Mouse (Mus musculus) megakaryocyte progenitor cell, adult 5-6 weeks (primary cell): ENCODE measurements at regions not wholly inside any gene's neighbourhood (a gene's known extent, or its start where the extent isn't known, plus 50 kb on each side); places are given as distances from the start of the nearest gene placed in this dataset.
A peak's percentile ranks its signal among the peaks of the same experiment; 100 is the strongest.

ENCODE experiments used
- ATAC-seq: replicated peaks from 2 replicates; pipeline ENCODE4 v1.8.0; 2016; ENCODE audit warnings: mild to moderate bottlenecking, moderate TSS enrichment, inconsistent platforms; ENCODE audit not compliant: poor library complexity

DNA sequence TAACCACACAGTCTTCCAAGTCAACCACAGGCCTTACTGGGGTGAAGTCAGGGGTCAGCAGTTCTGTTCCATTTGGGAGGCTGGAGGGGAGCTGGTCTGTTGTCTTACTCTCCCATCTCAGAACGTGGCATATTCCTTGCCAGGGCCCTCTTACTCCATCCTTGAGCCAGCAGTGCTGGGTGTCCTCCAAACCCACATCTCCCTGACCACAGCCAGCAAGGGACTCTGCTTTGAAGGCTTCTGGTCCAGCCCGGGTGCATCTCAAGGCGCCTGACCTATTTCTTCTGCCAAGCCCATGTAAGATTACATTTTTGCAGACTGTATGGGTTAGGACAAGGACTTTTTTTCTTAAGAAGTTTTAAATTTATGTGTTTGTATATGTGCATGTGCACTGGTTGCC, 100.1 kb upstream of the Klf14 start:
- no peak for ATAC-seq

DNA sequence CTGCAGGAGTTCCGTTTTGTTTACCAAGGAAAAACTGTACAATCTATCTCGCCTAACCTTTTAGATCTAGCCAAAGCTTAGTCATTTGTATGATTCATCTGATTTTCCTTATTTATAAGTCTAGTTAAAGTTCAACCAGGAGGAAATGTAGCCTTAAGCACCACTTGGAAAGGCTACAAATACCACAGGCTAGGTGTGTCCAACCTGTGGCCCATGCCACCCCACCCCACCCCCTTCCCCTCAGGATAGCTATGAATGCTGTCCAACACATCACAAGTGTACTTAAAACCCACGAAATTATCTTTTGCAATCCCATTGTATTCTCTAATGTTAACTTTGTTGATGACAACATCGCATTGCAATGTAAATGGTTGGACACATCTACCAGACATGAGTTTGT, 102.9 kb upstream of the Klf14 start:
- ATAC-seq: no peak

GRCm38 (mm10) chr6:31065419-31065818, 106.5 kb upstream of the Klf14 start:
- peak; percentile 97 for ATAC-seq

DNA sequence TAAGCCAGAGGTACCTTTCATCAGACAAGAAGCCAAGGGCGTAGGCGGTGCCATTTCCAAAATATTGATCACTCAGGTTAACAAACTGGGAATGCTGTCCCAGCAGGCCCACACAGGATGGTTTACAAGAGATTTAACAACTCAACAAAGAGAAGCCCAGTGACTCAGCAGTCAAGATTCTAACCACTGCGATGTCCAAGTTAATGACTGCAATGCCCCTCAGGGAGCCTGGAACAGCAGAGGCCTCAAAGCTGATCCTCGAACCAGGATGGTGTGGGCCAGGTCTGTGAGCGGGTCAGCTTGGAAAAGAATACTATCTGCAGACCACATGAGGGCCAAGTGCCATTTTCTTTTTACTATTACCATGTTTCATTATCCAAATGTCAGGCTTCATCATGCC, 108.0 kb upstream of the Klf14 start:
- no peak for ATAC-seq

DNA sequence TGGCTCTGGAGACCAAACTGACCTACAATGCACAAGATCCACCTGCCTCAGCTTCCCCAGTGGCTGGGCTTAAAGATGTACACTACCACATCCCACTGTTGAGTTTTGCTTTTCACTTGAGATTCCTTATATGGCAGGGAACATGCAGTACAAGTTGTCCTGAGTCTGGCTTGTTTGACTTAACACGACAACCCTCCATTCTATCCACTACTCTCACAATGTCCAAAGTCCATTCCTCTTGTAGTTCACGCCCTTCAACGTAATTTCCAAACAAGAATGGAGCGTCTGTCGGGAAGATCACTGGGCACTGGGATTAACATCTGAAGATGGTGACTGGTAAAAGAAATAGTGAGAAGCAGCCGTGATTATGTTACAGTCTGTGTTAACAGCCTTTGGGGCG, 108.6 kb upstream of the Klf14 start:
- ATAC-seq: no peak

DNA sequence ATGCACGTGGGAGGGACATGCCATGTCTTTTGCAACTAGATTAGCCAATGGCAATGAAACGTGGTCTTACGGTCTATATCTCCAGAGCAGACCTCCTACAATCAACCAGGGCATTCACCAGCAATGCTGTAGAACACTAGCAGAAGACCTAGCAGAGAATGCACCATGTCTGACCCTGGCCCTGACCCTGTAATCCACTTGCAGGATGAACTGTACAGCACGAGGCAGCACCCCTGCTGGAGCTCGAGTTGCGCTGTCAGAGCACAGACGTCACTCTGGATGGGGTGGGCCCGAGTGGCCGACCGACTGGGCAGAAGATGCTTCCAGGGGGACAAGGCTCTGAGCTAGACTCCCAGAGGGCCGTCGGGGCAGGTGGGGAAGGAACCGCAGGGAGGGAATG, 110.4 kb upstream of the Klf14 start:
- ATAC-seq: no peak

DNA sequence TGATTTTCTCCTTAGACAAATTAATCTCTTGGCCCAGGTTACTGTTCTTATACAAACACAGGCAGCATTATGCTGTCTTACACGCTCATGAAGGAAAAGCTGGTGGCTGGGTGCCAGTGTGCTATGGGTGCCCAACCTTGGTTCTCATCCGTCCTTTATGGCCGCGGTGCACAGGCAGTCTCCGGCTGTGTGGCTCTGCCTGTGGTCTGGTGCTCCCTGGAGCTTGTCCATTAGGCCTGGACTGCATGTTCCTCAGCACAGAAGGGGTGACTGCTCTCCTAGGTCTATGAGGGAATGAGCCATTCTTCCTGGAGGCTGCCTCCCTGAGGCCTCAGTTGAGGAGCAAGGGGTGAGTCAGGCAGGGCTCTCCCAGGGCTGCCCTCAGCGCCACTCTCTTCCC, 111.7 kb upstream of the Klf14 start:
- no peak for ATAC-seq

DNA sequence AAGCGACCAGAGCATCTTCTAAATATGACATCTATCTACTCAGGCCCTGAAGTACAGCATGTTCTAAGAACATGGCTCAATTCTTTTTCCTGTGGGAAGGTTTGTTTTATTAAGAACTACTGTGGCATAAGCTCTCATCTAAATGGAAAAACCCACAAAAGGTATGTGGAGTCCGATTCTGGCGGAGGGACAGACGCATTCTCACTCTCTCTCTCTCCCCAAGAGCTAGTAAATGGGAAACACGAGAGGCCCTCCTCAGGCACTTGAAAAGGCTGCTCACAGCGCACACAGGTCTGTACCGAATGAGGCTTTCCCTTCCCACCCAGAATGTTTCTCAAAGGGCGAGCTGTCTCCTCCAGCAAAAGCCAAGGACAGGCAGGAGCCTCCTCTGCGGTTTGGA, 112.1 kb upstream of the Klf14 start:
- no peak for ATAC-seq

GRCm38 (mm10) chr6:31072072-31072471, 113.2 kb upstream of the Klf14 start:
- peak; percentile 43 for ATAC-seq

GRCm38 (mm10) chr6:31072559-31072958, 113.7 kb upstream of the Klf14 start:
- no peak for ATAC-seq

GRCm38 (mm10) chr6:31073338-31073737, 114.5 kb upstream of the Klf14 start:
- ATAC-seq: no peak

GRCm38 (mm10) chr6:31074394-31074793, 115.5 kb upstream of the Klf14 start:
- no peak for ATAC-seq

GRCm38 (mm10) chr6:31075209-31075571, 116.3 kb upstream of the Klf14 start:
- ATAC-seq: no peak

DNA sequence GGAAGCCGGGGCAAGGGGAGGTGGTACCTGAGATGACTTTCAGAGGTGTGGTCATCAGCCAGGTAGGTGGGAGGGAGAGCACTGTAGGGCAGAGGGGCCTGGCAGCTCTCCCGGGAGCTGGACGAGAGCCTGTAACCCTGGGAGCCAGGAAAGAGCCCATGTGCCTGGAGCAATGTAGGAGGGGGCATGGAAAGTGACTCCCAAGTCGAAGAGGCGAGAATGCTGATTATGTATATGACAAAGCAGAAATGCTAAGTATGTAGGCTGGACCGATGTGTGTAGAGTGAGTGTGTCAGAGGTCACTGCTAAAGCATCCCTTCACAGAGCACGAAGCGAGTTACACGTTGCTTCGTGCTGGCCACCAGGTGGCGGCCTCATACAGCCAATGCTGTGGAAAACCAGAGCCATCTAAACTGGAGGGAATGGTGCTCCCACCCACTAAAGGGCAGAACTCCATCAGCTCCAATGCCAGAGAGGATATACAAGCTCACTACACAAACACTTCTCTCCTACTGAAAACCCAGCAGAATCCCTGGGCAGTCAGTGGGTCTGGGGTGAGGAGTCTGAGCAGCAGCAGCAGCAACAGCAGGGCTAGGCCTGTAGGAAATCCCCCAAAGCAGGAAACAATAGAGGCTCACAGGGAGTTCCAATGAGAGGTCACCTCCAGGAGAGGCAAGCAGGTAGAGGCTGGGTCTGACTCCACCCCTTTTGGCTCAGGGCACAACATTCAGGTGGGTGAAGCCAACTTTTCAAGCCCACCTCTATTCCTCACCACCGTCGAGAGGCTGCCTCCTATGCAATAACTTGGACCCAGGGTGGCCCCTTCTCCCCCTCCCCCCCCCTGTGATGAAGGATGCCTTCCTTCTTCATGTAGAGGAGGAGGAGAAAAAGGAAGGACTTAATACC, 116.9 kb upstream of the Klf14 start:
- ATAC-seq: peak; percentile 51

GRCm38 (mm10) chr6:31076478-31076834, 117.6 kb upstream of the Klf14 start:
- ATAC-seq: no peak

- ATAC-seq: no peak
Measured at GRCm38 (mm10) chr6:31077216-31077615, 118.3 kb upstream of the Klf14 start.

GRCm38 (mm10) chr6:31077779-31078178, 118.9 kb upstream of the Klf14 start:
- no peak for ATAC-seq

GRCm38 (mm10) chr6:31078413-31078812, 119.5 kb upstream of the Klf14 start:
- ATAC-seq: no peak

DNA sequence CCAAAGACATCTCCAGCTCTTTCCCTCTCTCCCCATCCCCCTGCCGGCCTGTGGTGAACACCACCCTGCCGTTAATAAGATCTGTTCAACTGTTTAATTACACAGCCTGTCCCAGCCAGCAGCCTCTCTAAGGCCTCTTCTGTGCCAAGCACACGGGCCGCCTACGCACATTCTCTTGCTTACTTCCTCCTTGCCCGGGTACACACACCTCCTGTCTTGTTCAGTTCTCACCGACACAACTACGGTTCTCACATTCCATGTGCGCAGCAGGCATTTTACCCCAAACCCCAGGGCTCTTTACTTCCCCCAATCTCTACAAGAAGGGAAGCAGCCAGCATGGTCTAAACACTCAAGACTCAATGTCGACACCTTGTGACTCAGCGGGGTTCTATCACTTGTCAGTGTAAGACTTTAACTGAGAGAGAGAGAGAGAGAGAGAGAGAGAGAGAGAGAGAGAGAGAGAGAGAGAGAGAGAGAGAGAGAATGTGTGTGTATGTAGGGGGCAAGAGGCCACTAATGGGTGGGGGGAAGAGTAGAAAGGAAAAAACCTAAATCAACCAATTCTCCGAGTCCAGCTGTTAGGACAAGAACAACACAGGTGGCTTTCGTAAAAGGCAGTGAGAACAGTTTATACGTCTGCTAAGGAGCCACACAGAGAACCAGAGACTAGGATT, 120.8 kb upstream of the Klf14 start:
- peak; percentile 66 for ATAC-seq

DNA sequence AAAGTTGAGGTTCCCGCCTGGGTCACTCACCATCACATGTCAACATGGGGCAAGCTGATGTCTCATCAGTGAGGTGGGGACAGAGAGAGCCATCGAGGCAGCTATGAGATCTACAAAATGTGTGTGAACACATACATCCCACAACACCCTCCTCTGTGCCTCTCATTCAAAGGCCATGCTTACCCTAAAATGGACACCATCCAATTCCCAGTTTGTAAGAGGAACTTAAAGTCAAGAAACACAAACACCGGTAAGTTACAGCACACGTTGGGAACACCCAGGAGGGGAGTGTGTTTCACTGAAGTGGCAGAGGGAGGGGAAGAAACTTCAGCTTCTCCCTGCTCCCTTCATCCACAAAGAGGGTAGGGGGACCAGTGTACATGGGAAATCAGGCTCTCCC, 121.4 kb upstream of the Klf14 start:
- no peak for ATAC-seq

DNA sequence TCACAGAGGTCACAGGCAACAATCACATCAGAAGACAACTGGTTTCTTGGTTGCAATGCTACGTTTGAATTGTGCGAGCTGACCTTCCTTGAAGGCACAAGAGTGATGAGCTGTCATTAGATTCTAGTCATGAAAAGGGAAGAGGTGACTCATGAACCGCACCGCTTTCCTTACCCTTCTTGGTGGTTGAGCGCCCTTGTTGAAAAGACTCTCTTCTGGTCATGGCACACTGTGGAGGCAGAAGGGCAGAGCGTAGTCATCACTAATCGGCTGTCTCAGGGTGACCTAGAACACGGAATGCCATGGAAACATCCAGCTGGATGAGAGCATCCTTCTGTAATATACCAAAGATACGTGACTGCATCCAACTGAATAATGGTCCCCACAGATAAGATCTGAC, 121.8 kb upstream of the Klf14 start:
- ATAC-seq: 0 out of 2 replicates have a peak, but pooled peaks have one; percentile 4

- peak; percentile 43 for ATAC-seq
Measured at GRCm38 (mm10) chr6:31081238-31081637, 122.4 kb upstream of the Klf14 start.

DNA sequence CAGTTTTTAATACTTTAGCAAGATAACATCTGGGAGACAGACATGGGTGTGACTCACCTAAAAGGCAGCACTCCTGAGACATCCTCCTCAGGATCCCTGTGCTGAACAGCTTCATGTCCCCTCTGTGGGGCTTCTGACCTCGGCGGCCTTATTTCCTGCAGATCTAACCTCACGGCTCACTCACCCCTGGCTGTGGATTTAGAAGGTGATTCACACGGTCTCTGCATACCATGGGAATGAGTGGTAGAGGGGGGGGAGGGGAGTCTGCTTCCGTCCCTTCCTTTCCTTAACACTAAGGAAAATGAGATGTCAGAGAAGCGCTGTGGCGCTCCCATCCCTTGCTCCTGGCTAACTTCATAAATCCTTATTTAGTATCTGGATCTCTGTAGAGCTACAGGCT, 123.1 kb upstream of the Klf14 start:
- ATAC-seq: no peak
